Mouse (Mus musculus) heart, adult 8-10 months (tissue): Measurements from ENCODE around the gene Ankrd63. TPM values are rescaled to one million over a fixed set of nuclear protein-coding genes. Genes with fewer than 3 reads are reported as not detected.
A peak's percentile ranks its signal among the peaks of the same experiment; 100 is the strongest.

Source experiments
- DNase-seq: peaks from one replicate; pipeline ENCODE4 v3.0.0; 2022; ENCODE audit warnings: low spot score
- total RNA-seq, 4 experiments: library from RNA; stranded (reverse); gene quantifications; 2 replicates each; pipeline ENCODE4 v1.2.4; 2022

Ankrd63 gene
- total RNA-seq, 4 experiments from 2014 or later = 1.0 to 3.1 (median 1.7) TPM

- DNase-seq = no peak
Measured at GRCm38 (mm10) chr2:118726873-118727272, 23.1 kb upstream of the Ankrd63 start.

GRCm38 (mm10) chr2:118725511-118725910 is 21.7 kb upstream of the Ankrd63 start:
- no peak for DNase-seq

GRCm38 (mm10) chr2:118723693-118724486 is 20.1 kb upstream of the Ankrd63 start:
- DNase-seq = no peak

GRCm38 (mm10) chr2:118716677-118717076 is 12.9 kb upstream of the Ankrd63 start:
- peak; percentile 77 for DNase-seq

GRCm38 (mm10) chr2:118714230-118714629 is 10.5 kb upstream of the Ankrd63 start:
- no peak for DNase-seq

- no peak for DNase-seq
Measured at GRCm38 (mm10) chr2:118713631-118714030, 9.9 kb upstream of the Ankrd63 start.

- no peak for DNase-seq
Measured at GRCm38 (mm10) chr2:118711038-118711494, 7.3 kb upstream of the Ankrd63 start.

GRCm38 (mm10) chr2:118709655-118710221 is 6.0 kb upstream of the Ankrd63 start:
- no peak for DNase-seq

GRCm38 (mm10) chr2:118708472-118708871 is 4.7 kb upstream of the Ankrd63 start:
- DNase-seq = no peak

- no peak for DNase-seq
Measured at GRCm38 (mm10) chr2:118706436-118706835, 2.7 kb upstream of the Ankrd63 start.

- DNase-seq = no peak
Measured at GRCm38 (mm10) chr2:118702883-118703761, 641 bp downstream of the Ankrd63 start.

GRCm38 (mm10) chr2:118701971-118702882 is 1.5 kb downstream of the Ankrd63 start:
- no peak for DNase-seq

GRCm38 (mm10) chr2:118701161-118701560 is 2.6 kb downstream of the Ankrd63 start:
- DNase-seq = no peak

GRCm38 (mm10) chr2:118700179-118701062 is 3.3 kb downstream of the Ankrd63 start:
- DNase-seq = peak; percentile 85

- DNase-seq = no peak
Measured at GRCm38 (mm10) chr2:118697955-118698354, 5.8 kb downstream of the Ankrd63 start.

GRCm38 (mm10) chr2:118697311-118697877 is 6.4 kb downstream of the Ankrd63 start:
- DNase-seq = no peak

GRCm38 (mm10) chr2:118696451-118697308 is 7.1 kb downstream of the Ankrd63 start:
- DNase-seq = no peak

- peak; percentile 63 for DNase-seq
Measured at GRCm38 (mm10) chr2:118695677-118696232, 8.0 kb downstream of the Ankrd63 start.
